Mouse (Mus musculus) stomach, embryonic 14.5 days (tissue): ENCODE measurements around the gene Btbd2. TPM values are rescaled to one million over a fixed set of nuclear protein-coding genes. Genes with fewer than 3 reads are reported as not detected.

Experiments
- ATAC-seq: fragments of 200-750 bp; cut with Nextera tagmentation; 2 replicates; pipeline ENCODE4 v1.8.0; 2017; ENCODE audit warnings: low read depth, moderate TSS enrichment; ENCODE audit not compliant: insufficient number of reproducible peaks, insufficient read depth, low FRiP score
- H3K27ac ChIP-seq: fragments of 300-500 bp; sonication (generic); 2 replicates; pipeline ENCODE4 v1.5.1; 2014; ENCODE audit warnings: mild to moderate bottlenecking, low read length, moderate library complexity, mixed read lengths
- H3K27me3 ChIP-seq: fragments of 300-500 bp; sonication (generic); 2 replicates; pipeline ENCODE4 v1.6.1; 2014; ENCODE audit warnings: low read length, control low read depth, mixed read lengths; ENCODE audit not compliant: control insufficient read depth, insufficient read depth
- H3K36me3 ChIP-seq: fragments of 300-500 bp; sonication (generic); 2 replicates; pipeline ENCODE4 v1.6.1; 2014; ENCODE audit warnings: mild to moderate bottlenecking, control low read depth, low read length, moderate library complexity, mixed read lengths; ENCODE audit not compliant: control insufficient read depth, insufficient read depth
- H3K4me1 ChIP-seq: fragments of 300-500 bp; sonication (generic); 2 replicates; pipeline ENCODE4 v1.6.1; 2014; ENCODE audit warnings: low read length, control low read depth, mixed read lengths; ENCODE audit not compliant: control insufficient read depth, insufficient read depth
- H3K4me2 ChIP-seq: fragments of 300-500 bp; sonication (generic); replicated peaks from 2 replicates; pipeline ENCODE4 v1.6.1; 2014; ENCODE audit warnings: low read depth, low read length, control low read depth
- H3K4me3 ChIP-seq: fragments of 300-500 bp; sonication (generic); 2 replicates; pipeline ENCODE4 v1.5.1; 2014; ENCODE audit warnings: low read depth, low read length, control low read depth
- H3K9ac ChIP-seq: fragments of 300-500 bp; sonication (generic); replicated peaks from 2 replicates; pipeline ENCODE4 v1.6.1; 2014; ENCODE audit warnings: low read depth, mild to moderate bottlenecking, control low read depth, low read length, moderate library complexity, mixed read lengths
- H3K9me3 ChIP-seq: fragments of 300-500 bp; sonication (generic); 2 replicates; pipeline ENCODE4 v1.6.1; 2016; ENCODE audit warnings: low read depth, low read length, control low read depth; ENCODE audit not compliant: control insufficient read depth
- WGBS: fragments of 180-500 bp; shearing (Covaris S2); extraction: QIAGEN DNeasy Blood & Tissue Kit; methylation state at CpG from one replicate; pipeline ENCODE4 v1.1.7; 2014; 5-methylcytosine and 5-hydroxymethylcytosine counted together
- polyA plus RNA-seq: library from polyadenylated mRNA; unstranded; fragments of >200 nt; fragmentation: Nextera tagmentation; extraction: Ambion mirVana; gene quantifications from 2 replicates; pipeline ENCODE4 v1.2.1, GENCODE M21; 2014

Gene Btbd2
- polyA plus RNA-seq, 1 experiment from 2014 or later, result 46.3 TPM

DNA sequence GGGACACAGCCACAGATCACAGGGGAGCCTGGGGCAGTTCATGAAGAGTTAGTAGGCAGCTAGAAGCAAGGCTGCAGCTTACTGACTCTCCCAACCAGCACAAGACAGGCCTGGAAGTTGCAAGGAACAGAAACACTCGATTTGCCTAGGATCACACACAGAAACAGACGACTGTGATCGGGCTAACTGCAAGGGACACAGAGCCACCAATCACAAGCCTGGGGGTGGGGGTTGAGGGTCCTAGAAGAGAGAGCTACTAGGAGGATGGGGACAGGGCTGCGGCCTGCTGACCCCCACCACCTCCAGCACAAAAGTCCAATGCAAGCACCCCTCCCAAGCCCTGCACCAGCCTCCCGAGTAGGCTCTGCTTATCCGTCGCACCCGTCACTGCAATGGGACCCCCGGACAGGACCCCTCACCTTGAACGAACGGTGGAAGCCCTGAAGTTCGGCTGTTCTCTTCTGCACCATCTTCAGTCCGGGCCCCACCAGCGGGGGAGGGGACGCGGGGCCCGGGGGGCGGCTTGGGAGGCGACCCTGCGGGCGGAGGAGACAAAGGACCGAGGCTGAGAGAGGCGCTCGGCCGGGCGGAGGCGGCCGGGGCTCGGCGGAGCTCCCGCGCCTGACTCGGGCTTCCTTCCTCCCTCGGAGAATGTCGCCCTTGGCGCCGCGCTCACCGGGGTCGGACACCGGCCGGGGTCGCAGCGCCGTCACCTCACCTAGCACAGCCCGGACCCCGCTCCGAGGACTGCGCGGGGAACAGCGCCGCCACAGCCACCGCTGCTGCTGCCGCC is 18.7 kb upstream of the Btbd2 start:
- under 1% methylated on average over 53 of the region's 54 CpGs for WGBS
- Histone ChIP-seq H3K4me2 (peak overlapping the region; percentile 89), H3K27me3 (no peaks in the 10 kb centered on the region), H3K4me3 (peak overlapping the region; percentile 97), H3K36me3 (peaks cover 16% of the 10 kb centered on the region), H3K4me1 (peaks cover 46% of the 10 kb centered on the region), H3K27ac (peak overlapping the region; percentile 81), H3K9me3 (no peaks in the 10 kb centered on the region), H3K9ac (peak overlapping the region; percentile 98)
- ATAC-seq, result peak; percentile 2; the same call in 1 of the 2 replicates

DNA sequence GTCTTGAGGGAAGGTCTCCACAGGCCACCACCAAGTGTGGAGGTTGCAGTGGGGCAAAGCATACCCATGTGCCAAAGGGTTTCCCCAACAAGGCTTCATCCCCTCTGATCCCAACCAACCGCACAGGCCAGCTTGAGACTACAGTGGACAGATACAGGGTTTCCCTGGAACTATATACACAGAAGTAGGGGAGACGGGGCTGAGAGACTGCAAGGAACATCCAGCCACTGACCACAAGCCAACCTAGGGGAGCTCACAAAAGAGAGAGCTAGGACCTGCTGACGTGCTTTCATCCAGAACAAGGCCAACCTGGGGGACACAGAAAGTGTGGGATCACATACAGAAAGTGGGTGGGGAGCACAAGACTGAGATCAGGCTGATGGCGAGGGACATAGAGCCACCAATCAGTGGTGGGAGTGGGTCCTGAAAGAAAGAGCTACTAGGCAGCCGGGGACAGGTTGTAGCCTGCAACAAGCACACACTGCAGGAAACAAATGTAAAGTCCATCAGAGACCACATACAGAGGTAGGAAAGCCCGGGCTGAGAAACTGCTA is 18.1 kb upstream of the Btbd2 start:
- Histone ChIP-seq H3K9me3 (no peaks in the 10 kb centered on the region), H3K27ac (peak overlapping the region; percentile 81), H3K36me3 (peaks cover 22% of the 10 kb centered on the region), H3K27me3 (no peaks in the 10 kb centered on the region), H3K4me1 (peaks cover 46% of the 10 kb centered on the region), H3K4me3 (peak overlapping the region; percentile 97), H3K4me2 (peak overlapping the region; percentile 89), H3K9ac (peak overlapping the region; percentile 98)
- no peak for ATAC-seq
- 8% methylated on average over 6 of the region's 6 CpGs for WGBS

- peaks cover 44% of the 10 kb centered on the region for H3K4me1 ChIP-seq
- peak overlapping the region; percentile 11; the same call in 1 of the 2 replicates for H3K9ac ChIP-seq
- peaks cover 29% of the 10 kb centered on the region for H3K36me3 ChIP-seq
- H3K4me2 ChIP-seq, result peak overlapping the region; percentile 89
- ATAC-seq, result no peak
- H3K4me3 ChIP-seq, result peak overlapping the region; percentile 97
- H3K27me3 ChIP-seq, result no peaks in the 10 kb centered on the region
- H3K27ac ChIP-seq, result no peak overlapping the region
- H3K9me3 ChIP-seq, result no peaks in the 10 kb centered on the region
- 56% methylated on average over 5 of the region's 5 CpGs for WGBS
Observed at GRCm38 (mm10) chr10:80674161-80674711, 17.4 kb upstream of the Btbd2 start.

DNA sequence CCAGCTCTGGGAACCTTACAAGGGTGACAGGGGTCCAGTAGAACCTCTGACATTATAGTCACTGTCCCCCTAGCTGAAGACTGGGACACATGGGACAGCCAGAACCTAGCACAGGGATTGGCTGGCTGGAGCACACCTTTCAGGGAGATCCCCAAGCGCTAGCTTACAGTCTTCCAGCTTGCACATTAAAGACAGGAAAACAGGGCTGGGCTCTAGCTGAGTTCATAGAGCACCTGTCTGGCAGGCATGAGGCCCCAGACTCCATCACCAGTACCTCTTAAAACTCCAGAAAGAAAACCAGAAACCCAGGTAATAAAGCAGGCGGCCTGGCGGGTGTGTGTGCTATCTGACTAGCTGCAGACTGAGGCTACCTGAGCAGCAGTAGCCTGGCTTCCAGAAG is 16.8 kb upstream of the Btbd2 start:
- H3K9ac ChIP-seq, result peak overlapping the region; percentile 11; the same call in 1 of the 2 replicates
- H3K36me3 ChIP-seq, result peaks cover 35% of the 10 kb centered on the region
- peak overlapping the region; percentile 89 for H3K4me2 ChIP-seq
- peak overlapping the region; percentile 97; the same call in 1 of the 2 replicates for H3K4me3 ChIP-seq
- WGBS, result 85% methylated on average over 3 of the region's 3 CpGs
- H3K9me3 ChIP-seq, result no peaks in the 10 kb centered on the region
- peaks cover 39% of the 10 kb centered on the region for H3K4me1 ChIP-seq
- no peak overlapping the region for H3K27ac ChIP-seq
- no peaks in the 10 kb centered on the region for H3K27me3 ChIP-seq
- no peak for ATAC-seq

DNA sequence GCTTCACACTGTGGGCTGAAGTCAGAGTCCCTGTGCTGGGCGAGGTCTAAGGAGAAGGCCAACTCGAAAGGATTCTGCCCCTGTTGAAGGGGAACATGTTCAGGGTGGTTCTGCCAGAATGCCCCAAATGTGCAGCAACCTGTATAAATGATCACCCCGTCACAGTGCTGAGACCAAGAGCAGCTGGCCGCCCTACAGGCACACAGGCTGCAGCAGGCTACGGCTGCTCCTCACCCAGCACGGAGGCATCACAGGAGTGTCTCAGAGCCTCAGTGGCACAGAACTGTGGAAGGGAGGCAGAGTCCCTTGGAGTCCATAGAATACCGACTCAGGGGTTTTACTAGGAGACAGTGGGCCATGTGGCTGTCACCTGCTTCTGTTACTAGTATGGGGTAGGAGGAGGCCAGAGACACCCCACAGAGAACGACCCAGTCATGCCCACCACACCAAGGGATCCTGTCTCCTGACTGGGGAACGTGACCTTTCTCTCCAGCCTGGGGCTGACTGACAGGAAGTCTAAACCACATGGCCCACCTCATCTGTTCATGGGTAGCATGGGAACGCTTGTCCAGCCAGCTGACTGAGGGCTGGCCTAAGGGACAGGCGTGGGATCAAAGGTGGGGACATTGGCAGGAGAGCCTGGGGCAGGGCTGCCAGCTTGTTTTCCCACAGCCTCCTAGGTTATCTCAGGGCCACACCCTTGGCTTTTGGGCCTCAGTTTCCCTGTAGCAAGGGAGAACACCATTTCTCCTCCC is 15.2 kb upstream of the Btbd2 start:
- ATAC-seq, result no peak
- Histone ChIP-seq H3K4me1 (peaks cover 23% of the 10 kb centered on the region; the same call in 1 of the 2 replicates), H3K4me3 (no peak overlapping the region), H3K4me2 (no peak overlapping the region), H3K36me3 (peaks cover 50% of the 10 kb centered on the region), H3K9me3 (no peaks in the 10 kb centered on the region), H3K9ac (no peak overlapping the region), H3K27ac (no peak overlapping the region), H3K27me3 (no peaks in the 10 kb centered on the region)
- 81% methylated on average over 11 of the region's 11 CpGs for WGBS

- H3K4me1 ChIP-seq, result peaks cover 23% of the 10 kb centered on the region; the same call in 1 of the 2 replicates
- H3K4me3 ChIP-seq, result no peak overlapping the region
- H3K4me2 ChIP-seq, result no peak overlapping the region
- no peak overlapping the region for H3K27ac ChIP-seq
- 87% methylated on average over 4 of the region's 4 CpGs for WGBS
- no peaks in the 10 kb centered on the region for H3K27me3 ChIP-seq
- peaks cover 59% of the 10 kb centered on the region for H3K36me3 ChIP-seq
- ATAC-seq, result no peak
- H3K9ac ChIP-seq, result no peak overlapping the region
- no peaks in the 10 kb centered on the region for H3K9me3 ChIP-seq
Observed at GRCm38 (mm10) chr10:80671251-80671650, 14.4 kb upstream of the Btbd2 start.

DNA sequence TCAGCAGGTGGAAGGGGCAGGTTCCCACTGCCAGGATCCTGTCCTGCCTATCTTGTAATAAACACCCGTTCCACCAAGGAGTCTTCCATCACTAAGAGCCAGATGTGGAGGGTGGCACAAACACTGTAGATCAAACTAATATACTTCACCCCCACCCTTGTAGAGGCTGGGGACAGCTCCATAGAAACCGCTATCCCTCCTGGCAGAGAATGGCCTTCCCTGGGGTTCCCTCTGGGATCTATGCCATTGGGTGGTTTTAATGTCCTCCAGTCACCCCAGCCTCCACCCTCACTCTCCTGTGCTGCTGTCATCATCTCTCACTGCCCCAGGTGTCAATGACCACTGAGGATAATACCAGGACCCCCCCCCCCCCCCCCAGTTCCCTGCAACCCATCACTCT is 13.7 kb upstream of the Btbd2 start:
- Histone ChIP-seq H3K36me3 (peaks cover 62% of the 10 kb centered on the region), H3K27me3 (no peaks in the 10 kb centered on the region), H3K4me3 (no peak overlapping the region), H3K4me2 (no peak overlapping the region), H3K9me3 (no peaks in the 10 kb centered on the region), H3K27ac (no peak overlapping the region), H3K9ac (no peak overlapping the region), H3K4me1 (peaks cover 30% of the 10 kb centered on the region)
- 89% methylated on average over 2 of the region's 2 CpGs for WGBS
- no peak for ATAC-seq
